Mouse (Mus musculus): ENCODE measurements around the gene Tomm40. TPM values are rescaled to one million over a fixed set of nuclear protein-coding genes. Genes with fewer than 3 reads are reported as not detected.
A peak's percentile ranks its signal among the peaks of the same experiment; 100 is the strongest.

Tomm40 gene
- polyA plus RNA-seq (2014; fragmentation: Nextera tagmentation; extraction: Ambion mirVana) = 113 and 138 TPM in 2 replicates

- WGBS = under 1% methylated on average over 53 of the region's 59 CpGs
- H3K36me3 ChIP-seq (ENCODE audit: control insufficient read depth, insufficient read depth, low read length) = 0 out of 2 replicates have a peak, but pooled peaks cover 3% of the 10 kb centered on the region
Measured at GRCm38 (mm10) chr7:19715239-19716054, at the start of gene Tomm40. TSS of gene Tomm40 (minus strand) at chr7:19715438.

DNA sequence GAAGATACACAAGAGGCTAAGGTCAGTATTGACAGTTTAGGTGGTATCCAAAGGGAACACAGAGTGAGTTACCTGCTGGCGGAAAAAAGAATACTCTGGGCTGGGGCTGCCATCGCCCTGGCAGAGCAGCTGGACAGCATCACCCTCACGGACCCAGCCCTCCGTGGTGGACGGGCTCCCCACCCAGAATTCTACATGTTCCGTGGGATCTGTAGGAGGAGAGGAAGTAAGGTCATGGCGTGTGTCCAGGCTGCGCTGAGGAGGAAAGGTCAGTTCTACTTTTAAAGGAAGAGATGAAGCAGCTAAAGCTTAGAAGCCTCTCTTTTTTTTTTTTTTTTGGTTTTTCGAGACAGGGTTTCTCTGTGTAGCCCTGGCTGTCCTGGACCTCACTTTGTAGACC lies 49.3 kb upstream of the Tomm40 start:
- no peak overlapping the region for H3K27ac ChIP-seq (ENCODE audit: low read depth, low read length)
- no peaks in the 10 kb centered on the region for H3K9me3 ChIP-seq (ENCODE audit: control insufficient read depth, low read length)
- H3K4me3 ChIP-seq (ENCODE audit: low read depth, low read length) = no peak overlapping the region
- H3K36me3 ChIP-seq (ENCODE audit: control insufficient read depth, insufficient read depth, low read length) = no peaks in the 10 kb centered on the region
- peaks cover 7% of the 10 kb centered on the region for H3K27me3 ChIP-seq (ENCODE audit: control insufficient read depth, insufficient read depth, low read length)
- WGBS = 91% methylated on average over 8 of the region's 9 CpGs
- no peak overlapping the region for H3K4me2 ChIP-seq
- peaks cover 2% of the 10 kb centered on the region; the same call in 1 of the 2 replicates for H3K4me1 ChIP-seq (ENCODE audit: control insufficient read depth, insufficient read depth, low read length)
- ATAC-seq (ENCODE audit: low FRiP score) = no peak
- no peak overlapping the region for H3K9ac ChIP-seq (ENCODE audit: low read length)
- no peak for DNase-seq (ENCODE audit: low spot score, missing footprints)

More at GRCm38 (mm10) chr7:19715239-19716054, at the start of gene Tomm40:
- peaks cover 1% of the 10 kb centered on the region; the same call in 1 of the 2 replicates for H3K9me3 ChIP-seq (ENCODE audit: control insufficient read depth, low read length)
- H3K27ac ChIP-seq (ENCODE audit: low read depth, low read length) = peak within 1 kb of the TSS; percentile 89
- no peaks in the 10 kb centered on the region for H3K27me3 ChIP-seq (ENCODE audit: control insufficient read depth, insufficient read depth, low read length)
- H3K9ac ChIP-seq (ENCODE audit: low read length) = peak within 1 kb of the TSS; percentile 89
- DNase-seq (ENCODE audit: low spot score, missing footprints) (peak; percentile 100), ATAC-seq (ENCODE audit: low FRiP score) (peak; percentile 99)
- peaks cover 12% of the 10 kb centered on the region for H3K4me1 ChIP-seq (ENCODE audit: control insufficient read depth, insufficient read depth, low read length)
- peak within 1 kb of the TSS; percentile 87 for H3K4me2 ChIP-seq
- H3K4me3 ChIP-seq (ENCODE audit: low read depth, low read length) = peak within 1 kb of the TSS; percentile 97

DNA sequence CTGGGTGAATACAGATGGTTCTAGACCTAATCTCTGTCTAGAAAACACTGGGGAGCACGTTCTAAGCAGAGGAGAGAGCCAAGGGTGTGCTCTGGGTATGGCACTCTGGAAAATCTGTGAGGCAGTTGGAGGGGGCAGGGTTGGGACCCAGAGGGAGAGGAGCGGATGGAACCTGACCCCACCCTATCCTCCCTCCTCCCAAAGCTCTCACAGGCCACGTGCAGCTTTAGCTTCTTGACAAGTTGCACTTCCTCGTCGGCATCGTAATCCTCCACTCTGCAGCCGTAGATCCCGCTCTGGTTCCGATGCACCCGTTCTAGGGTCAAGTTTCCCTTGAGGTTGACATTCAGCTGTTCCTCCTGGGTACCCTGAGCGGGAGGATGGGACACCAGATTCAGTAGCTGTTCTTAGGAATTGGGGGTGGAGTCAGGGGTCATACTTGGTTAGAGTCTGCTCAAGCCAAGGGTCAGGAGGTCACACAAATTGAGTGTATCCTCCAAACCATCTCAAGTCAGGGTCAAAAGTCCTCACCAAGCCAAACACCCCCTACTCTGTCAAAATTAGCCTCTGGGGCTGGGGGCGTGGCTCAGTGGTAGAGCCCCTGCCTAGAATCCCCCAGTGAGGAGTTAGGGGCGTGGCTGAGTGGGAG lies 48.7 kb upstream of the Tomm40 start:
- DNase-seq (ENCODE audit: low spot score, missing footprints) = no peak
- H3K9me3 ChIP-seq (ENCODE audit: control insufficient read depth, low read length) = no peaks in the 10 kb centered on the region
- H3K36me3 ChIP-seq (ENCODE audit: control insufficient read depth, insufficient read depth, low read length) = no peaks in the 10 kb centered on the region
- no peaks in the 10 kb centered on the region for H3K4me1 ChIP-seq (ENCODE audit: control insufficient read depth, insufficient read depth, low read length)
- peaks cover under 1% of the 10 kb centered on the region; the same call in 1 of the 2 replicates for H3K27me3 ChIP-seq (ENCODE audit: control insufficient read depth, insufficient read depth, low read length)
- H3K4me3 ChIP-seq (ENCODE audit: low read depth, low read length) = no peak overlapping the region
- no peak for ATAC-seq (ENCODE audit: low FRiP score)
- no peak overlapping the region for H3K9ac ChIP-seq (ENCODE audit: low read length)
- no peak overlapping the region for H3K27ac ChIP-seq (ENCODE audit: low read depth, low read length)
- WGBS = 87% methylated on average over 13 of the region's 13 CpGs
- no peak overlapping the region for H3K4me2 ChIP-seq

- Histone ChIP-seq H3K4me2 (no peak overlapping the region), H3K4me1 (ENCODE audit: control insufficient read depth, insufficient read depth, low read length) (no peaks in the 10 kb centered on the region), H3K27me3 (ENCODE audit: control insufficient read depth, insufficient read depth, low read length) (no peaks in the 10 kb centered on the region), H3K4me3 (ENCODE audit: low read depth, low read length) (no peak overlapping the region), H3K9ac (ENCODE audit: low read length) (no peak overlapping the region), H3K36me3 (ENCODE audit: control insufficient read depth, insufficient read depth, low read length) (no peaks in the 10 kb centered on the region), H3K27ac (ENCODE audit: low read depth, low read length) (no peak overlapping the region), H3K9me3 (ENCODE audit: control insufficient read depth, low read length) (no peaks in the 10 kb centered on the region)
- no peak for ATAC-seq (ENCODE audit: low FRiP score)
- WGBS = 91% methylated on average over 11 of the region's 11 CpGs
- no peak for DNase-seq (ENCODE audit: low spot score, missing footprints)
Measured at GRCm38 (mm10) chr7:19762283-19762682, 47.0 kb upstream of the Tomm40 start.

GRCm38 (mm10) chr7:19760021-19760420 lies 44.8 kb upstream of the Tomm40 start:
- ATAC-seq (ENCODE audit: low FRiP score) = no peak
- Histone ChIP-seq H3K36me3 (ENCODE audit: control insufficient read depth, insufficient read depth, low read length) (no peaks in the 10 kb centered on the region), H3K27me3 (ENCODE audit: control insufficient read depth, insufficient read depth, low read length) (no peaks in the 10 kb centered on the region), H3K4me1 (ENCODE audit: control insufficient read depth, insufficient read depth, low read length) (no peaks in the 10 kb centered on the region), H3K9ac (ENCODE audit: low read length) (no peak overlapping the region), H3K27ac (ENCODE audit: low read depth, low read length) (no peak overlapping the region), H3K9me3 (ENCODE audit: control insufficient read depth, low read length) (no peaks in the 10 kb centered on the region), H3K4me3 (ENCODE audit: low read depth, low read length) (no peak overlapping the region), H3K4me2 (no peak overlapping the region)
- WGBS = 89% methylated on average over 13 of the region's 13 CpGs
- DNase-seq (ENCODE audit: low spot score, missing footprints) = no peak

- Histone ChIP-seq H3K9me3 (ENCODE audit: control insufficient read depth, low read length) (no peaks in the 10 kb centered on the region), H3K27ac (ENCODE audit: low read depth, low read length) (no peak overlapping the region), H3K36me3 (ENCODE audit: control insufficient read depth, insufficient read depth, low read length) (no peaks in the 10 kb centered on the region), H3K4me3 (ENCODE audit: low read depth, low read length) (no peak overlapping the region), H3K4me2 (no peak overlapping the region), H3K4me1 (ENCODE audit: control insufficient read depth, insufficient read depth, low read length) (no peaks in the 10 kb centered on the region), H3K9ac (ENCODE audit: low read length) (no peak overlapping the region), H3K27me3 (ENCODE audit: control insufficient read depth, insufficient read depth, low read length) (no peaks in the 10 kb centered on the region)
- WGBS = 93% methylated on average over 13 of the region's 13 CpGs
- no peak for DNase-seq (ENCODE audit: low spot score, missing footprints)
- no peak for ATAC-seq (ENCODE audit: low FRiP score)
Measured at GRCm38 (mm10) chr7:19758623-19759022, 43.4 kb upstream of the Tomm40 start.

DNA sequence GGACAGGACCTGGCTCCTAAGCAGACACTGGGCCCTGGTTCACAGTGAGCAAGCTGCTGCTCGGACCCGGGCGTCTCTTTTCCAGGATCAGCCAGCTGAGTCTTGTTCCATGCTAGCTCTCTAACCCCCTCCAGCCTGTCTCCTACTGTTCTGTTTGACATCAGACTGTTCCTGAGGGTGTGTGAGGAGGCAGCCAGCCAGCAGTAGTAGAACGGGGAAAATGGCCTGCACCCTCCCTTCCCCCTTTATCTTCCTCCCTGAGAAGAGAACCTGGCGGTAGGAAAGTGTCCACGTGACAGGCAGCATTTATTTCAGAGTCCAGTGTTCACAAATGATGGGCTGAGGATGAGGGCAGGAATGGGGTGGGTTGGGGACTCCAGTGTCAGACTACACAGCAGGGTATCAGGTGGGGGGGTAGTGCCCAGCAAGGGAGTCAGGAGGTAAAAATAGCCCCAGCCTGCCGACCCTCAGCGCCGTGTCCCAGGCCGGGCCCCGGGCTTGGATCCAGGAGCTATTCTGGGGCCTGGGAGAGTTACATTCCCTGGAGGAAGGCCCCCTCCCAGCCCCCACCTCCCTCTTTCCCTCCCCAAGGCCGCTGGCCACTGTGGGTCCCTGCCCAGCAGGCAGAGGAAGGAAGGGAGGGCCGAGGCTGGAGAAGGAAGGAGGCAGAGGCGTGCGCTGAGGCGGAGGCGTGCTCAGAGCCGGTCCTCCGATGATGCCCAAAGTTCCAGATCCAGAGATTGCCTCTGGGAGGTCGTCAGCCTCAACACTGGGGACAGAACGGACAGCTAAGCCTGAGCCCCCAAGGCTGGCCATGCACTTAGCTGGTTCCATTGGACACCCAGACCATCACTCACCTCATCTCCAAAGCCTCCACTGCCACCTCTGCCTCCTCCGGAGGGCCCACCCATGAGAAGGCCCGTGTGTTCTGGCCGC lies 40.9 kb upstream of the Tomm40 start:
- no peak overlapping the region for H3K9ac ChIP-seq (ENCODE audit: low read length)
- H3K9me3 ChIP-seq (ENCODE audit: control insufficient read depth, low read length) = no peaks in the 10 kb centered on the region
- DNase-seq (ENCODE audit: low spot score, missing footprints) = no peak
- H3K36me3 ChIP-seq (ENCODE audit: control insufficient read depth, insufficient read depth, low read length) = no peaks in the 10 kb centered on the region
- H3K4me2 ChIP-seq = no peak overlapping the region
- H3K27ac ChIP-seq (ENCODE audit: low read depth, low read length) = no peak overlapping the region
- H3K27me3 ChIP-seq (ENCODE audit: control insufficient read depth, insufficient read depth, low read length) = no peaks in the 10 kb centered on the region
- no peak for ATAC-seq (ENCODE audit: low FRiP score)
- no peaks in the 10 kb centered on the region for H3K4me1 ChIP-seq (ENCODE audit: control insufficient read depth, insufficient read depth, low read length)
- no peak overlapping the region for H3K4me3 ChIP-seq (ENCODE audit: low read depth, low read length)
- 81% methylated on average over 23 of the region's 24 CpGs for WGBS

DNA sequence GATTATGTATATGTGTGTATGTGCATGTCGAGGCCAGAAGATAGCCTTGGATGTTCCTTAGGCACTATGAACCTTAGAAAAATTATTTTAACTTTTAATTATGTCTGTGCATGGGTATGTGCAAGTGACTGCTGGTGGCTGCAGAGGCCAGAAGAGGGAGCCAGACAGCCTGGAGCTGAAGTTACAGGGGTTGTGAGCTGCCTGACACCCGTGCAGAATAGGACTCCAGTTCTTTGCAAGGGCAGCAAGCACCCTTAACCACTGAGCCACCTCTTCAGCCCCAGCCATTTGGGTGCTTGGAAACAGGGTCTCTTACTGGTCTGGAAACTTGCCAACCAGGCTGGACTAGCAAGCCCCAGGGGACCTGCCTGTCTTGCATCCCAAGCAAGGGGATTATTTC lies 39.8 kb upstream of the Tomm40 start:
- no peak overlapping the region for H3K9ac ChIP-seq (ENCODE audit: low read length)
- no peaks in the 10 kb centered on the region for H3K36me3 ChIP-seq (ENCODE audit: control insufficient read depth, insufficient read depth, low read length)
- H3K4me3 ChIP-seq (ENCODE audit: low read depth, low read length) = no peak overlapping the region
- peaks cover 3% of the 10 kb centered on the region; the same call in 1 of the 2 replicates for H3K4me1 ChIP-seq (ENCODE audit: control insufficient read depth, insufficient read depth, low read length)
- ATAC-seq (ENCODE audit: low FRiP score) = no peak
- H3K9me3 ChIP-seq (ENCODE audit: control insufficient read depth, low read length) = no peaks in the 10 kb centered on the region
- DNase-seq (ENCODE audit: low spot score, missing footprints) = no peak
- no peak overlapping the region for H3K4me2 ChIP-seq
- H3K27ac ChIP-seq (ENCODE audit: low read depth, low read length) = no peak overlapping the region
- 85% methylated on average over 2 of the region's 2 CpGs for WGBS
- H3K27me3 ChIP-seq (ENCODE audit: control insufficient read depth, insufficient read depth, low read length) = no peaks in the 10 kb centered on the region
